Mouse (Mus musculus): ENCODE results near the gene Trrap.

The Trrap gene

DNA sequence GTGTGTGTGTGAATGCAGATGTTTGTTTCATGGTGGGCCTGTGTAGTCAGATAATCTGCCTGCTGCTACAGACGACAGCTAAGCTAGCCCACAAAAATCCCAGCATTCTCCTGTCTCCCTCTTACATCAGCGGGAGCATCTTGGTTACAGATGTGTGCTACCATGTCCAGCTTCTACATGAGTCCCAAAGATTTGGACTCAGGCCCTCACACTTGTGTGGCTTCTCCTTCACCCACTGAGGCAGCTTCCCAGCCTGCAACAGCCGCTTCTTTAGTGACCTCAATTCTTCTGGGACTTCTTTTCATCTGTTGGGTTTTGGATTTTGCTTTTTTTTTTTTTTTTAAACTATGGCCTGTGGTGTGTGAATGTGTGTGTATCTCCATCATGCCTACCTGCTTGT, 105.3 kb downstream of the Trrap start:
- no peak for DNase-seq

GRCm38 (mm10) chr5:144875227-144875626, 107.7 kb downstream of the Trrap start:
- no peak for DNase-seq

GRCm38 (mm10) chr5:144875892-144876291, 108.4 kb downstream of the Trrap start:
- peak; percentile 43 for DNase-seq

GRCm38 (mm10) chr5:144877021-144877420, 109.5 kb downstream of the Trrap start:
- DNase-seq: no peak

DNA sequence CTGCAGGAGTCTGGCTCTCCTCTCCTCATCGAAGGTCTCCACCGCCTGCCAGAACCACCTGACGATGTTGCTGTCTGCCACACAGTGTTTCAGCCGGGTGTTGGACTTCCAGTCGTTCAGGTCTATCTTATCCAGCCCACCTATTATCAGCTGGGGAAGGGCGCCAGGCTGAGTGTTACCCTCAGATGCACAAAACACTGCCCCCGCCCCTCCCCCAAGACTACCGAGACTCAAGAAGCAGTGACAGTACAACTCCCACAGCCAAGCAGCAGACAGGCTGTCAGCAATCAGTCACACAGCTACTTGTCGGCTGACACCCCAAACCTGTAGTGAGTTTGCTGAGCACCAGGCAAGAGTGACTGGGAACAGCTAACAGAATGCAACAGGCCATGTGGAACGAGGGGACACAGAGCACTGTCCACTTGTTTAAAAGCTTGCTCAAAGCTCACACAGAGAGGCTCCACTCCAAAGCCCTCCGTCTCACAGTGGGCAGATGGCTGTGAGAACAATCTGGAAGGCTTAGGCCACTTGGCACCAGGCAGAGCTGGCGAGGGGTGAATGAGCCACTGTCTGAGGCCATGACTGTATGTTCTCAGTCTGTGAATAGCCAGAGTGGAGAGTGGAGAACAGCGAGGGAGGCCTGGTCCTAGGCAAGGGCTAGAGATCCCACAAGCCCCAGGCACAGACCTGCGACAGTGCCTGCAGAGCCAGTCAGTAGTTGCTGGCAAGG, 114.3 kb downstream of the Trrap start:
- DNase-seq: peak; percentile 79

- DNase-seq: peak; percentile 33
These were observed 117.2 kb downstream of the Trrap start for GRCm38 (mm10) chr5:144884629-144885217.

DNA sequence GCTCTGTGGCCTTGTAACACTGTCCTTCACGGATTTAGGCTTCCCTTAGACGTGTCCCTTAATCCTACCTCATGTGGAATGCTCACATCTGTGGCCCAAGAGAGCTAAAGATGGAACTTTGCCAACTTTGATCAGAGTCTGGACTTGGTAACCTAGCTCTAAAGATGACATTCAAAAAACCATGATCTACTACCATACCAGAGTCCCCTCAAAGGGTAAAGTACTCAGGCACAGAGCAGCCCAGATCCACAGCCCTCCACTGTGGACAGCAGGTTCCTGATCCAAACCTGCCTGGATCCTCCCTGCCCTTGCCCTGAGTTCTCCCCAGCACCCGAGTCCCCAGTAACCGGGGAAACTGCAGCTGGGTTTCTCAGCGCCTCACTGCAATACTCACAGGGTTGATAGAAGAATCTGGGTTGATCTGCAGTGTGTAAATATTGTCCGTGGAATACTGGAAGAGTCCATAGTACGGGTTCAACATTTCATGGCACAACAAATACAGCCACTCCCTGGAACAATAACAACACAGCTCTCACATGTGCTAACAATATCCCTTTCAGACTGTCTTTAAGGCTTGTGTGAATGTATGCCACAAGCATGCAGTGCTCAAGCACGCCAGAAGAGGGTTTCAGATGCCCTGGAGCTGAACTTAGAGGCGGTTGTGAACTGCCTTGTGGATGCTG, 118.6 kb downstream of the Trrap start:
- DNase-seq: no peak

GRCm38 (mm10) chr5:144891276-144891675, 123.7 kb downstream of the Trrap start:
- no peak for DNase-seq

GRCm38 (mm10) chr5:144897881-144898280, 130.3 kb downstream of the Trrap start:
- DNase-seq: no peak

DNA sequence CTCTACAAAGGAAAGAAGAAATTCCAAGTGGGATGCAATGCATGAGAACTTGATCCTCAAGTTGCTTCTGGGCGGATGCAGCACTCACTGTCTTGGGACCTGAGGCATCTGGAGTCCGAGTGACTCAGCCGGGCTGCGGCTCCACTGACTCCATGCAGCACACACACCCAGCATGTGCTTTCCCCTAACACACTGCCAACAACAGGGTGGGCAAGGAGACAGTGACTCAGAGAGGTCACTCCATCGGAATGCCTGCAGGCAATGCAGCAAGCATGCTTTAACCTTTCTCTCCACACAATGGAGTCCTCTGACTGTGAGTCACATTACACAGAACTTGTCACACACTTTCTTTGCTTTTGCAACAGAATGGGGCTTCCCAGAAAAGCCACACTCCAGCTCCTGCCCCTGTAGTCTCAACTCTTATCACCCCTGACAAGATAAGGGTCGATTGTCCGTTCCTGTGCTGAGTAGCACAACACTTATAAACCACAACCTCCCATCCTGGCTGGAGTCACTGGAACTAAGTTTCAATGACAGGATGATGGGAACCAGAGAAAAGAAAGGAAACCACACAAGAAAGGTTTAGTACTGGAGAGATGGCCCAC, 131.0 kb downstream of the Trrap start:
- no peak for DNase-seq

DNA sequence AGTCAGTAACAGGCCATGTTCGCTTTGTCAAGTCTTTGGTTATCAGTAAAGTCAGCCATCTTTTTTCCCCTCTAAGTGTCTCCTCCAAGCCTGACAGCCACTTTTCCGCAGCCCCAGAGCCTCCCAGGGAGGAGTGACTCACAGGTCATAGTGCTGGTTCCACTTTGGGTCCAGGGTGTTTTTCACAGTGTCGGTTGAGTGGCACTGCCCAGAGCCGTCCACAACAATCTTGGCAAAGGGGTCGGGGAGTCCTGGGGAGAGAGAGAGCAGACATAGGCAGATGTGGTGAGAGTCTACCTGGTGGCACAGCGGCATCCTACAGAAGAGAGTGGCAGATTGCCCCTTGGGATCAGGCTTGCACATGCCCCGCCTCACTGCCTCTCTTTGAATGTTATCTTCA, 133.5 kb downstream of the Trrap start:
- DNase-seq: no peak

DNA sequence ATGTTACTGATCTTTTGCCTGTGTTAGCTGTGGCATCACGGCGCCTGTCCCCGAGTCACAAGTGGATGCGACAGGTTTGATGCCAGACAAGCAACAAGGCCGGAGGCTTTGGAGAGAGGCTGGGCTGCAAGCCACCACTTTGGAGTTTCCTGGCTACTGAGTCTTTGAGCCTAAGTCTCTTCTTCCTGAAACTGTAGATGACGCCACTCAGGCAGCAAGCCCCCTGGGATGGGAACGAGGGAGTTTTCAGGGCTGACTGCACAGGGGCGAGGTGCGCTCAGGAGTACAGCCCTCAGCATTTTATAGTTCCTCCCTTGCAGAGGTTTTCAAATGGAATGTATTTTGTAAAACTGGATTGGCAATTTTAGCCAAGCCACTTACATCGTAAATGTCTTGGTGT, 134.3 kb downstream of the Trrap start:
- DNase-seq: no peak

- no peak for DNase-seq
These were observed 137.0 kb downstream of the Trrap start for GRCm38 (mm10) chr5:144904356-144905134.

DNA sequence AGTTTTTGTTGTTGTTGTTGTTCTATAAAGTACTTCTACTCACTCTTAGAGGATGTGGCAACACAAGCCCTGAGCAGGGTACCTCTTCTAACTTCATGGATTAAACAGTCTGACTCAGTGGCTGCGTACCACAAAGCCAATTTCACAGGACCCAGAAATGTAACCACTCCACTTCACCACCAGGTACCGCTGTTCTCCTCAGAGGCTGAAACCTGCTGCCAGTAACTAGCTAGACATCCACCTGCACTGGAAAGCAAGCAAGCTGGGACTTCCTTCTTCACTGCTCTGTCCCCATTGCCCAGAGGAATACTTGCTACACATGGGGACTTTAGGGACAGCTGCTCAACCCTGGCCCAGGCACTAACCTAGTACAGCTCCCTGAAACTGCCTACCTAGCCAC, 140.1 kb downstream of the Trrap start:
- no peak for DNase-seq

Data from layer of hippocampus, adult 9-11 months (tissue).